Mouse (Mus musculus) MEL (cell line): ENCODE data around the gene Id1. TPM values are rescaled to one million over a fixed set of nuclear protein-coding genes. Genes with fewer than 3 reads are reported as not detected.

Experiments used
- DNase-seq: peaks from one replicate; pipeline ENCODE4 v3.0.0; 2011; ENCODE audit warnings: low read depth, low spot score
- H3K27ac ChIP-seq: 2 replicates; pipeline ENCODE4 v1.5.1; 2012; ENCODE audit warnings: low read depth, mild to moderate bottlenecking, control low read depth, low read length, moderate library complexity; ENCODE audit not compliant: control insufficient read depth
- H3K27me3 ChIP-seq, 2 experiments: fragments of 150-350 bp in 1 of 2; sonication (generic) in 1 of 2; 2 replicates each; pipeline ENCODE4 v1.6.1; 2012; ENCODE audit warnings: low read length in 2 of 2, mild to moderate bottlenecking in 2 of 2, improper control_type of control experiment in 1 of 2, moderate library complexity in 1 of 2; ENCODE audit not compliant: insufficient read depth in 2 of 2, control insufficient read depth in 1 of 2
- H3K36me3 ChIP-seq, 2 experiments: 2 replicates each; pipeline ENCODE4 v1.6.1; 2012 to 2014; ENCODE audit warnings: low read length in 2 of 2, improper control_type of control experiment in 1 of 2, inconsistent platforms in 1 of 2, mild to moderate bottlenecking in 1 of 2; ENCODE audit not compliant: insufficient read depth in 2 of 2, control insufficient read depth in 1 of 2
- H3K4me1 ChIP-seq, 2 experiments: fragments of 150-350 bp in 1 of 2; sonication (generic) in 1 of 2; 2 replicates each; pipeline ENCODE4 v1.6.1; 2012; ENCODE audit warnings: low read length in 2 of 2, improper control_type of control experiment in 1 of 2, mild to moderate bottlenecking in 1 of 2; ENCODE audit not compliant: insufficient read depth in 2 of 2, control insufficient read depth in 1 of 2
- H3K4me3 ChIP-seq, 2 experiments: fragments of 150-350 bp in 1 of 2; sonication (generic) in 1 of 2; 2 replicates each; pipeline ENCODE4 v1.5.1; 2012; ENCODE audit warnings: low read depth in 2 of 2, low read length in 2 of 2, mild to moderate bottlenecking in 2 of 2, moderate library complexity in 2 of 2, control low read depth in 1 of 2, improper control_type of control experiment in 1 of 2; ENCODE audit not compliant: control insufficient read depth in 1 of 2, insufficient read depth in 1 of 2
- H3K79me2 ChIP-seq: 2 replicates; pipeline ENCODE4 v1.6.1; 2012; ENCODE audit warnings: mild to moderate bottlenecking, low read length, moderate library complexity; ENCODE audit not compliant: control insufficient read depth, poor library complexity, insufficient read depth
- H3K9ac ChIP-seq: 2 replicates; pipeline ENCODE4 v1.6.1; 2012; ENCODE audit warnings: low read depth, mild to moderate bottlenecking, control low read depth, low read length, moderate library complexity; ENCODE audit not compliant: control insufficient read depth, poor library complexity, severe bottlenecking
- H3K9me3 ChIP-seq: fragments of 150-350 bp; sonication (generic); replicated peaks from 2 replicates; pipeline ENCODE4 v1.6.1; 2012; ENCODE audit warnings: mild to moderate bottlenecking, low read length, improper control_type of control experiment, moderate library complexity; ENCODE audit not compliant: insufficient read depth
- BHLHE40 ChIP-seq: IDR thresholded peaks from 2 replicates; pipeline ENCODE4 v1.6.1; 2012; ENCODE audit warnings: low read depth, mild to moderate bottlenecking, inconsistent platforms, low read length, improper control_type of control experiment, borderline replicate concordance
- CHD1 ChIP-seq: IDR thresholded peaks from 2 replicates; pipeline ENCODE4 v1.6.1; 2012; ENCODE audit warnings: low read depth, mild to moderate bottlenecking, inconsistent platforms, low read length, improper control_type of control experiment
- CTCF ChIP-seq, 3 experiments: IDR thresholded peaks in 2 of 3; conservative IDR thresholded peaks in 1 of 3; 2 replicates each; pipeline ENCODE4 v1.5.1; 2011 to 2012; ENCODE audit warnings: low read length in 3 of 3, low read depth in 2 of 3, mild to moderate bottlenecking in 2 of 3, improper control_type of control experiment in 1 of 3, inconsistent platforms in 1 of 3, mixed read lengths in 1 of 3, moderate library complexity in 1 of 3; ENCODE audit not compliant: control insufficient read depth in 1 of 3, insufficient read depth in 1 of 3, poor library complexity in 1 of 3, severe bottlenecking in 1 of 3
- E2F4 ChIP-seq: IDR thresholded peaks from 2 replicates; pipeline ENCODE4 v1.6.1; 2011; ENCODE audit warnings: low read depth, low read length, improper control_type of control experiment, borderline replicate concordance
- EP300 ChIP-seq, 2 experiments: IDR thresholded peaks; 2 replicates each; pipeline ENCODE4 v1.6.1; 2011; ENCODE audit warnings: improper control_type of control experiment in 2 of 2, low read length in 2 of 2, low read depth in 1 of 2, mild to moderate bottlenecking in 1 of 2
- ETS1 ChIP-seq: IDR thresholded peaks from 2 replicates; pipeline ENCODE4 v1.6.1; 2012; ENCODE audit warnings: low read depth, mild to moderate bottlenecking, inconsistent platforms, low read length, improper control_type of control experiment, moderate library complexity
- GATA1 ChIP-seq: IDR thresholded peaks from 2 replicates; pipeline ENCODE4 v1.6.1; 2011; ENCODE audit warnings: low read depth, low read length, improper control_type of control experiment
- KAT2A ChIP-seq: conservative IDR thresholded peaks from 2 replicates; pipeline ENCODE4 v1.6.1; 2012; ENCODE audit warnings: low read depth, low read length, improper control_type of control experiment, inconsistent platforms
- MAX ChIP-seq: IDR thresholded peaks from 2 replicates; pipeline ENCODE4 v1.6.1; 2011; ENCODE audit warnings: low read length, improper control_type of control experiment
- MAZ ChIP-seq: IDR thresholded peaks from 2 replicates; pipeline ENCODE4 v1.6.1; 2012; ENCODE audit warnings: low read depth, mild to moderate bottlenecking, inconsistent platforms, low read length, improper control_type of control experiment
- MEF2A ChIP-seq: IDR thresholded peaks from 2 replicates; pipeline ENCODE4 v1.6.1; 2014; ENCODE audit warnings: low read depth, mild to moderate bottlenecking, inconsistent platforms, low read length, improper control_type of control experiment; ENCODE audit not compliant: poor library complexity, insufficient replicate concordance, severe bottlenecking; ENCODE audit errors: extremely low read depth
- MXI1 ChIP-seq: IDR thresholded peaks from 2 replicates; pipeline ENCODE4 v1.6.1; 2011; ENCODE audit warnings: mild to moderate bottlenecking, low read depth, low read length, improper control_type of control experiment
- NELFE ChIP-seq: IDR thresholded peaks from 2 replicates; pipeline ENCODE4 v1.6.1; 2011; ENCODE audit warnings: low read depth, low read length, improper control_type of control experiment
- NRF1 ChIP-seq: IDR thresholded peaks from 2 replicates; pipeline ENCODE4 v1.6.1; 2014; ENCODE audit warnings: low read depth, mild to moderate bottlenecking, inconsistent platforms, low read length, improper control_type of control experiment, moderate library complexity; ENCODE audit not compliant: poor library complexity, insufficient read depth, severe bottlenecking
- POLR2A ChIP-seq, 2 experiments: IDR thresholded peaks; 2 replicates each; pipeline ENCODE4 v1.6.1; 2011 to 2012; ENCODE audit warnings: low read length in 2 of 2, mild to moderate bottlenecking in 2 of 2, control low read depth in 1 of 2, improper control_type of control experiment in 1 of 2, low read depth in 1 of 2, moderate library complexity in 1 of 2; ENCODE audit not compliant: control insufficient read depth in 1 of 2, insufficient read depth in 1 of 2, poor library complexity in 1 of 2
- RAD21 ChIP-seq: IDR thresholded peaks from 2 replicates; pipeline ENCODE4 v1.6.1; 2011; ENCODE audit warnings: mild to moderate bottlenecking, low read depth, low read length, improper control_type of control experiment
- SIN3A ChIP-seq: IDR thresholded peaks from 2 replicates; pipeline ENCODE4 v1.6.1; 2012; ENCODE audit warnings: low read length, improper control_type of control experiment, inconsistent platforms
- SMC3 ChIP-seq: IDR thresholded peaks from 2 replicates; pipeline ENCODE4 v1.6.1; 2011; ENCODE audit warnings: low read depth, low read length, improper control_type of control experiment
- TAL1 ChIP-seq: IDR thresholded peaks from 2 replicates; pipeline ENCODE4 v1.6.1; 2012; ENCODE audit warnings: mild to moderate bottlenecking, inconsistent platforms, low read length, moderate library complexity, mixed read lengths
- USF1 ChIP-seq: IDR thresholded peaks from 2 replicates; pipeline ENCODE4 v1.6.1; 2014; ENCODE audit warnings: low read depth, mild to moderate bottlenecking, inconsistent platforms, low read length, improper control_type of control experiment, moderate library complexity
- USF2 ChIP-seq, 2 experiments: IDR thresholded peaks; 2 replicates each; pipeline ENCODE4 v1.6.1; 2011 to 2012; ENCODE audit warnings: improper control_type of control experiment in 2 of 2, low read length in 2 of 2, borderline replicate concordance in 1 of 2, inconsistent platforms in 1 of 2, low read depth in 1 of 2, mild to moderate bottlenecking in 1 of 2; ENCODE audit not compliant: insufficient read depth in 1 of 2
- ZC3H11A ChIP-seq: IDR thresholded peaks from 2 replicates; pipeline ENCODE4 v1.6.1; 2012; ENCODE audit warnings: low read depth, mild to moderate bottlenecking, inconsistent platforms, low read length, improper control_type of control experiment
- ZMIZ1 ChIP-seq: IDR thresholded peaks from 2 replicates; pipeline ENCODE4 v1.6.1; 2012; ENCODE audit warnings: low read depth, mild to moderate bottlenecking, inconsistent platforms, low read length, improper control_type of control experiment, moderate library complexity
- ZNF384 ChIP-seq: IDR thresholded peaks from 2 replicates; pipeline ENCODE4 v1.6.1; 2012; ENCODE audit warnings: low read depth, mild to moderate bottlenecking, inconsistent platforms, low read length, improper control_type of control experiment
- polyA plus RNA-seq, 2 experiments: library from polyadenylated mRNA; stranded (reverse) in 1 of 2; unstranded in 1 of 2; fragments of >175 nt in 1 of 2; fragments of >200 nt in 1 of 2; gene quantifications; 2 replicates each; pipeline versions ENCODE4 v1.2.1 to v1.2.4; 2012; ENCODE audit warnings: low replicate concordance in 2 of 2, low read depth in 1 of 2; ENCODE audit not compliant: insufficient read length in 2 of 2, insufficient read depth in 1 of 2, missing spikeins in 1 of 2
- total RNA-seq: library from RNA; depleted of rRNA; stranded (reverse); fragments of 300-350 nt; gene quantifications from 2 replicates; pipeline ENCODE4 v1.2.3, GENCODE M21; 2012

Gene Id1
- total and polyA plus RNA-seq, 3 experiments, result 102 to 486 TPM; not detected in 1

DNA sequence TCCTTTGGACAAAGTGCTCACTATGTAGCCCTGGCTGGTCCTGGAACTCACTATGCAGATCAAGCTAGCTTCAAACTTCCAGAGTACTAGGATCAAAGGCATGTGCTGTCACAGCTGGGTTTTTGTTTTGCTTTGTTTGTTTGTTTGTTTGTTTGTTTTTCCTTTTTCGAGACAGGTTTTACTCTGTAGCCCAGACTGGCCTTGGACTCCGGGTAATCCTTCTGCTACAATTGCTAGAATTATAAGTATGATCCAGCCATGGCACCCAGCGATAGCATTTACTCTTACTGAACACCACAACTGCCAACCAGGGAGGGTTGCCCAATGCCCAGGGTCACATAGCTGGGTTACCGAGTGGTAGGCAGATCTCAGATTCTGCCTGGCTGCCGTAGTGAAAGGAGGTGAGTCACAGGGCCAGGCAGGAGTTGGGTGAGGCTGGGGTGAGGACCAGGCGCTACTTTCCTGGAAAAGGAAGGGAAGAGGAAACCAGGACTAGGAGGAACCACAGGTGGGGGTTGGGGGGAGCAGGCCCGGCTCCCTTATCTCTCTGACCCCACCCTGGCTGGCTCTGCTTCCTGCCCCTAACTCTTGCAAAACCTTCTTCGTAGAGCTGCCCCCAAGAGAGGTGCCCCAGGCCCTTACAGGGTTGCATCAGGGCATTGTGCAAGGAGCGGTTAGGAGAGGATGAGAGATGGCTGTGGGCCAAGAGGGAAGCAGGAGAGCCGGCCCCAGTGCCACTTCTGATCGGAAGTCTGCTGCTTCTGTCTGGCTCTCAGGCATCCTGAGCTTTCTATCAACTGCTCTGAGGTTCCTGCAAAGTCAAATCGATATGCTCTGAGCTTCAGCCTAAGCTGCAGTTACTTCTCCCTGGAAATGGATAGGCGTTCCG, 5.3 kb downstream of the Id1 start (continued):
- TF ChIP-seq MXI1 (peak; percentile 69), BHLHE40 (peak; percentile 4; the same call in 1 of the 2 replicates), ZMIZ1 (peak; percentile 52; the same call in 1 of the 2 replicates), NELFE (no peak; the same call in 1 of the 2 replicates), TAL1 (peak; percentile 71), USF1 (no peak), CTCF (IDR thresholded peaks at IDR 0.05 in 2 of 3, conservative IDR thresholded peaks at IDR 0.05 in 1 of 3; ENCODE audit: control insufficient read depth in 1 of 3, insufficient read depth in 1 of 3, low read depth in 2 of 3, low read length in 3 of 3, poor library complexity in 1 of 3, severe bottlenecking in 1 of 3) (no peak), RAD21 (no peak), MAZ (peak; percentile 94), GATA1 (peak; percentile 57; the same call in 1 of the 2 replicates), CHD1 (peak; percentile 93; the same call in 1 of the 2 replicates), E2F4 (no peak), SMC3 (no peak), ETS1 (peak; percentile 78), ZNF384 (peak; percentile 29; the same call in 1 of the 2 replicates), MEF2A (no peak), USF2 (IDR thresholded peaks at IDR 0.05; ENCODE audit: borderline replicate concordance in 1 of 2, insufficient read depth in 1 of 2, low read depth in 1 of 2, low read length in 2 of 2) (no peak), MAX (no peak)

DNA sequence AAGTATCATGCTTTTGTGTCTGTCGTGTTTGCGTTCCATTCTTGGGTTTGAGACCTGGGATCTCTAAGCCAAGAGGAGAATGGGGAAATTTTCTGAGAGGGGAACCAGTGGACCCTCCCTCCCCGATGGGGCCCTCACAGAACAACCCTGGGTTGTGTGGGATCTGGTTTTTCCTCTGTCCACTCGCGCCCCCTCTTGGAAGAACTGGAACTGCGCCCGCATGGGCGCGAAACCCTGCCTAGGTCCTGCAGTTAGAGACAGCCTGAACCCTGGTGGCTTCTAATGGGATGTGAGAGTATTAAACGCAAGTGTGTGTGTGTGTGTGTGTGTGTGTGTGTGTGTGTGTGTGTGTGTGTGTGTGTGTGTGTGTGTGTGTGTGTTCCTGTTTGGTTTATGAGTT, 6.4 kb downstream of the Id1 start:
- peak; percentile 90 for DNase-seq
- H3K79me2 ChIP-seq, result peaks cover 7% of the 10 kb centered on the region
- no peaks in the 10 kb centered on the region for H3K9me3 ChIP-seq
- H3K9ac ChIP-seq, result peak overlapping the region; percentile 59
- peak overlapping the region; percentile 90 for H3K27ac ChIP-seq
- H3K36me3 ChIP-seq, result peaks cover 0 to 28% of the 10 kb centered on the region in 2 experiments; a peak in 2 of 4 replicates
- peak overlapping the region; percentile 21 to 30 for H3K4me3 ChIP-seq
- TF ChIP-seq SIN3A (no peak), ZC3H11A (peak; percentile 49), MAZ (no peak), POLR2A (IDR thresholded peaks at IDR 0.05; ENCODE audit: control insufficient read depth in 1 of 2, insufficient read depth in 1 of 2, low read depth in 1 of 2, low read length in 2 of 2, poor library complexity in 1 of 2) (no peak; a peak in 1 of 4 replicates), SMC3 (peak; percentile 68), NRF1 (no peak), KAT2A (no peak), CTCF (IDR thresholded peaks at IDR 0.05 in 2 of 3, conservative IDR thresholded peaks at IDR 0.05 in 1 of 3; ENCODE audit: control insufficient read depth in 1 of 3, insufficient read depth in 1 of 3, low read depth in 2 of 3, low read length in 3 of 3, poor library complexity in 1 of 3, severe bottlenecking in 1 of 3) (peak; percentile 55 to 88 (median 79)), RAD21 (peak; percentile 65), EP300 (IDR thresholded peaks at IDR 0.05; ENCODE audit: low read depth in 1 of 2, low read length in 2 of 2) (peak in 1 of 2 experiments; percentile 36; a peak in 1 of 4 replicates), MAX (no peak), GATA1 (no peak)
- peaks cover 0 to 44% of the 10 kb centered on the region in 2 experiments; a peak in 3 of 4 replicates for H3K4me1 ChIP-seq
- H3K27me3 ChIP-seq, result no peaks in the 10 kb centered on the region
